In genomic region chr7:82359674-82360073, GRCm38 (mm10) we compare ENCODE assay signal across 20 mouse cellular contexts. TPM values are rescaled to one million over a fixed set of nuclear protein-coding genes. Genes with fewer than 3 reads are reported as not detected.
A peak's percentile ranks its signal among the peaks of the same experiment; 100 is the strongest.
DNase-seq lines count a peak whose midpoint lies in the region; ATAC-seq and TF ChIP-seq lines count a peak whose summit lies in the region.
"Had no signal": no experiment of that assay in that cellular context is flagged by ENCODE, and none has a peak within 500 bp of the region (broad histone marks: within the 10 kb centered on the region; RNA-seq: fewer than 3 reads in every experiment).

No protein-coding gene starts in this region.

- 77% methylated on average over 5 of the region's 5 CpGs for WGBS in embryonic facial prominence, embryonic 10.5 days
- 62% methylated on average over 5 of the region's 5 CpGs for WGBS in limb, embryonic 14.5 days

- H3K9me3 ChIP-seq in embryonic facial prominence, embryonic 10.5 days = no peaks in the 10 kb centered on the region
- H3K9me3 ChIP-seq in limb, embryonic 14.5 days (ENCODE audit: control insufficient read depth, low read length) = no peaks in the 10 kb centered on the region
- H3K9me3 ChIP-seq: forebrain, embryonic 10.5 days; heart, embryonic 13.5 days; hindbrain, embryonic 12.5 days; liver, embryonic 13.5 days had no signal

- no peak for ATAC-seq in limb, embryonic 14.5 days (ENCODE audit: low FRiP score, low read depth)
- ATAC-seq: midbrain, embryonic 16.5 days had no signal

- H3K4me1 ChIP-seq in embryonic facial prominence, embryonic 10.5 days = peaks cover 8% of the 10 kb centered on the region
- no peaks in the 10 kb centered on the region; the same call in 1 of the 2 replicates for H3K4me1 ChIP-seq in limb, embryonic 14.5 days (ENCODE audit: control insufficient read depth, insufficient read depth, low read length)
- H3K4me1 ChIP-seq: forebrain, embryonic 10.5 days; liver, embryonic 13.5 days had no signal

- H3K36me3 ChIP-seq in embryonic facial prominence, embryonic 10.5 days (replicated peaks) = no peaks in the 10 kb centered on the region
- H3K36me3 ChIP-seq in limb, embryonic 14.5 days (ENCODE audit: control insufficient read depth, insufficient read depth, low read length) = no peaks in the 10 kb centered on the region
- H3K36me3 ChIP-seq: forebrain, embryonic 10.5 days; heart, embryonic 13.5 days; hindbrain, embryonic 12.5 days; liver, embryonic 13.5 days had no signal

- DNase-seq in heart, adult 11 months = peak; percentile 97
- DNase-seq in heart, postnatal 10 days = no peak
- peak; percentile 54 for DNase-seq in 3134 (ENCODE audit: extremely low read depth, insufficient read length, low spot score)
- DNase-seq in embryonic facial prominence, embryonic 10.5 days (ENCODE audit: low spot score) = peak; percentile 8
- no peak for DNase-seq in limb, embryonic 14.5 days (ENCODE audit: low spot score)
- DNase-seq in adrenal gland, adult 2 months = no peak
- DNase-seq in left cerebral cortex, postnatal 4 days = no peak
- no peak for DNase-seq in embryo, embryonic 11 days
- DNase-seq: adrenal gland, postnatal 10 days; cerebellum, postnatal 10 days; kidney, adult 11 months; kidney, postnatal 10 days; liver, embryonic 13.5 days; right cerebral cortex, postnatal 25 days; thymus, postnatal 14 days had no signal

- H3K9ac ChIP-seq in limb, embryonic 14.5 days (ENCODE audit: low read depth, low read length, severe bottlenecking) = no peak overlapping the region
- H3K9ac ChIP-seq: heart, embryonic 13.5 days; hindbrain, embryonic 12.5 days; liver, embryonic 13.5 days had no signal

- no peak overlapping the region for H3K27ac ChIP-seq in embryonic facial prominence, embryonic 10.5 days (replicated peaks)
- peak overlapping the region; percentile 26; the same call in 1 of the 2 replicates for H3K27ac ChIP-seq in limb, embryonic 14.5 days (replicated peaks; ENCODE audit: low read depth, low read length)
- H3K27ac ChIP-seq: forebrain, embryonic 10.5 days; heart, embryonic 13.5 days; hindbrain, embryonic 12.5 days; liver, embryonic 13.5 days had no signal

- no peak for TF ChIP-seq POLR2A in limb, embryonic 14.5 days (IDR thresholded peaks at IDR 0.05; ENCODE audit: borderline replicate concordance, extremely low read depth, insufficient read depth, insufficient read length)

- intact Hi-C loops in heart, postnatal 10 days (cut with DNase I) = no loop called here
- intact Hi-C loops in left cerebral cortex, postnatal 4 days (cut with DNase I) = no loop called here

- H3K27me3 ChIP-seq in embryonic facial prominence, embryonic 10.5 days (replicated peaks; ENCODE audit: low read depth, poor library complexity, severe bottlenecking) = no peaks in the 10 kb centered on the region
- H3K27me3 ChIP-seq in limb, embryonic 14.5 days (ENCODE audit: control insufficient read depth, insufficient read depth, low read length) = no peaks in the 10 kb centered on the region
- H3K27me3 ChIP-seq: heart, embryonic 13.5 days; hindbrain, embryonic 12.5 days; liver, embryonic 13.5 days; megakaryocyte, embryonic 14.5 days had no signal

- H3K4me2 ChIP-seq in limb, embryonic 14.5 days (replicated peaks; ENCODE audit: low read depth, low read length, severe bottlenecking) = no peak overlapping the region
- H3K4me2 ChIP-seq: heart, embryonic 13.5 days; hindbrain, embryonic 12.5 days; liver, embryonic 13.5 days had no signal

- H3K4me3 ChIP-seq in embryonic facial prominence, embryonic 10.5 days = no peak overlapping the region
- no peak overlapping the region for H3K4me3 ChIP-seq in limb, embryonic 14.5 days (replicated peaks; ENCODE audit: low read length)
- H3K4me3 ChIP-seq: forebrain, embryonic 10.5 days; heart, embryonic 13.5 days; hindbrain, embryonic 12.5 days; liver, embryonic 13.5 days; megakaryocyte, embryonic 14.5 days had no signal

RNA-seq across cellular contexts. Expression of gene Adamtsl3, which starts 24.2 kb away (rescaled TPM):
- 10 to 100 TPM; 11.9 to 12.4 TPM for total RNA-seq in heart, postnatal 10 days (2021)
- 0.14 and 0.45 TPM in 2 replicates for polyA plus RNA-seq in embryonic facial prominence, embryonic 10.5 days (2016; fragmentation: Nextera tagmentation; extraction: Ambion mirVana)
- 9.2 and 9.7 TPM in 2 replicates for polyA plus RNA-seq in limb, embryonic 14.5 days (2012; rRNA removed)
- polyA plus RNA-seq in limb, embryonic 14.5 days (2014; fragmentation: Nextera tagmentation; extraction: Ambion mirVana) = 8.3 and 10.6 TPM in 2 replicates
- 1 to 10 TPM; 1.4 to 2.3 TPM for total RNA-seq in adrenal gland, adult 2 months (2021)
- 0.28 and 0.64 TPM in 2 replicates for polyA plus RNA-seq in adrenal gland, adult 2 months (2012; rRNA removed)
- 1 to 10 TPM; 2.8 to 3.7 TPM for total RNA-seq in left cerebral cortex, postnatal 4 days (2021)
- polyA plus RNA-seq: forebrain, embryonic 10.5 days had no signal

Comparison
In these comparisons a context has a peak if more than half of its experiments do, and no peak if none do; other contexts are left out.
1. DNase-seq: peak in heart, adult 11 months (single experiment), 3134 (single experiment) and embryonic facial prominence, embryonic 10.5 days (single experiment); none in heart, postnatal 10 days (0 of 2), limb, embryonic 14.5 days (single experiment), adrenal gland, adult 2 months (single experiment), left cerebral cortex, postnatal 4 days (single experiment) and embryo, embryonic 11 days (single experiment).